Mouse (Mus musculus): ENCODE measurements around the gene Slc17a7. TPM values are rescaled to one million over a fixed set of nuclear protein-coding genes. Genes with fewer than 3 reads are reported as not detected.
"Not testable (repeated sequence)": the region's sequence is repeated elsewhere in the genome, so short reads cannot be mapped to it uniquely, and the experiment has no call there.

The Slc17a7 gene
- total RNA-seq, 2 experiments from 2014 or later = not detected

- no peak for ATAC-seq (replicated peaks; ENCODE audit: poor library complexity)
Measured at GRCm38 (mm10) chr7:45131850-45132249, 31.9 kb upstream of the Slc17a7 start.

- no peak for ATAC-seq (replicated peaks; ENCODE audit: poor library complexity)
Measured at GRCm38 (mm10) chr7:45133446-45134159, 30.1 kb upstream of the Slc17a7 start.

- ATAC-seq (replicated peaks; ENCODE audit: poor library complexity) = peak; percentile 34
Measured at GRCm38 (mm10) chr7:45134544-45135026, 29.2 kb upstream of the Slc17a7 start.

- no peak for ATAC-seq (replicated peaks; ENCODE audit: poor library complexity)
Measured at GRCm38 (mm10) chr7:45135370-45135769, 28.4 kb upstream of the Slc17a7 start.

GRCm38 (mm10) chr7:45135993-45136567, 27.7 kb upstream of the Slc17a7 start, which contains the start of the genes Gm45713 and Flt3l:
TSS of gene Gm45713 (minus strand) at chr7:45136231.
TSS of gene Flt3l (minus strand) at chr7:45136432.
- ATAC-seq (replicated peaks; ENCODE audit: poor library complexity) = peak; percentile 58

- ATAC-seq (replicated peaks; ENCODE audit: poor library complexity) = peak; percentile 71
Measured at GRCm38 (mm10) chr7:45137171-45138006, 26.4 kb upstream of the Slc17a7 start.

GRCm38 (mm10) chr7:45138403-45138802, 25.3 kb upstream of the Slc17a7 start:
- ATAC-seq (replicated peaks; ENCODE audit: poor library complexity) = no peak

- peak; percentile 20 for ATAC-seq (replicated peaks; ENCODE audit: poor library complexity)
Measured at GRCm38 (mm10) chr7:45139904-45140723, 23.6 kb upstream of the Slc17a7 start.

GRCm38 (mm10) chr7:45141319-45141718, 22.4 kb upstream of the Slc17a7 start:
- ATAC-seq (replicated peaks; ENCODE audit: poor library complexity) = no peak

GRCm38 (mm10) chr7:45141914-45142313, 21.8 kb upstream of the Slc17a7 start:
- ATAC-seq (replicated peaks; ENCODE audit: poor library complexity) = no peak

- no peak for ATAC-seq (replicated peaks; ENCODE audit: poor library complexity)
Measured at GRCm38 (mm10) chr7:45144368-45145174, 19.2 kb upstream of the Slc17a7 start.

- no peak for ATAC-seq (replicated peaks; ENCODE audit: poor library complexity)
Measured at GRCm38 (mm10) chr7:45145460-45145859, 18.3 kb upstream of the Slc17a7 start.

- ATAC-seq (replicated peaks; ENCODE audit: poor library complexity) = no peak
Measured at GRCm38 (mm10) chr7:45147267-45147666, 16.5 kb upstream of the Slc17a7 start.

- ATAC-seq (replicated peaks; ENCODE audit: poor library complexity) = no peak
Measured at GRCm38 (mm10) chr7:45147899-45148298, 15.8 kb upstream of the Slc17a7 start.

- no peak for ATAC-seq (replicated peaks; ENCODE audit: poor library complexity)
Measured at GRCm38 (mm10) chr7:45148534-45149098, 15.1 kb upstream of the Slc17a7 start.

- ATAC-seq (replicated peaks; ENCODE audit: poor library complexity) = no peak
Measured at GRCm38 (mm10) chr7:45149545-45149944, 14.2 kb upstream of the Slc17a7 start.

GRCm38 (mm10) chr7:45150321-45150720, 13.4 kb upstream of the Slc17a7 start:
- ATAC-seq (replicated peaks; ENCODE audit: poor library complexity) = no peak

GRCm38 (mm10) chr7:45151303-45151702, 12.4 kb upstream of the Slc17a7 start:
- no peak for ATAC-seq (replicated peaks; ENCODE audit: poor library complexity)

- ATAC-seq (replicated peaks; ENCODE audit: poor library complexity) = not testable (repeated sequence)
Measured at GRCm38 (mm10) chr7:45153052-45153451, 10.7 kb upstream of the Slc17a7 start.
